8 mouse cellular contexts compared by ENCODE assay signal in the genomic region with DNA sequence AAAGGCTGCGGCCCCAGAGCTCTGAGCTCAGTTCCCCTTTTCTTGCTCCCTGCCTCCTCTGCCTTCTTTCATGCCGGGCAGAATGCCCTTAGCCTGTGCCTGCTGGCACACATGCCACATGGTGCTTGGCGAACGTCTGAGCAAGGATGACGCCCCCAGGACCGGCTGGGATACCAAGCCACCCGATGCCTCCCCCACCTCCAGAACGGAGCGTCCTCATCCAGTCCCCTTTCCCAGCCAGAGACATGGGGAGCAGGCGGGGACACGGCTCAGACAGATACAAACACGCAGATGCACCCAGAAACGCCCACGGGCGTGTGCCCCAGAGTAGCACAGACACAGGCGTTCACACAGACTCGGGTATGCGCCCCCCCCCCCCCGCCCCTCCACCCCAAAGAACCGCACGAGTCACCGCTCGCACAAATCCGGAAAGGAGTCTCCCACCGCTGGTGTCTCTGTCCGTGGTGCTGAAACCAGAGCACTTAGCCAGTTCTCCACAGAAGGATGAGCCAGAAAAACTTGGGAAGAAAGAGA. TPM values are rescaled to one million over a fixed set of nuclear protein-coding genes. Genes with fewer than 3 reads are reported as not detected.
DNase-seq lines count a peak whose midpoint lies in the region; ATAC-seq and TF ChIP-seq lines count a peak whose summit lies in the region.

No protein-coding gene starts in this region.

- H3K4me3 ChIP-seq in megakaryocyte, embryonic 14.5 days (replicated peaks): peak overlapping the region; percentile 46
- no peak overlapping the region for H3K4me3 ChIP-seq in forebrain, embryonic 11.5 days (ENCODE audit: low read depth, low read length)
- peak overlapping the region; percentile 14 for H3K4me3 ChIP-seq in hindbrain, postnatal 0 days (ENCODE audit: low read length)
- no peak overlapping the region for H3K4me3 ChIP-seq in liver, embryonic 13.5 days (replicated peaks)

- ATAC-seq in megakaryocyte, adult 5-6 weeks (ENCODE audit: poor library complexity, severe bottlenecking): no peak
- no peak for ATAC-seq in forebrain, embryonic 11.5 days (replicated peaks; ENCODE audit: low FRiP score)
- 0 out of 2 replicates have a peak, but pooled peaks have one; percentile 35 for ATAC-seq in hindbrain, postnatal 0 days
- ATAC-seq in liver, embryonic 13.5 days (ENCODE audit: low read depth): no peak
- ATAC-seq in megakaryocyte-erythroid progenitor cell, adult 5-6 weeks (replicated peaks; ENCODE audit: low FRiP score, low TSS enrichment, poor library complexity, severe bottlenecking): no peak

- DNase-seq in brain, embryonic 14.5 days (ENCODE audit: low read depth): peak; percentile 69
- peak; percentile 88 for DNase-seq in forebrain, embryonic 11.5 days (ENCODE audit: low spot score)
- peak; percentile 73 for DNase-seq in hindbrain, postnatal 0 days (ENCODE audit: low spot score)
- DNase-seq in liver, embryonic 13.5 days: peak; percentile 28
- DNase-seq in right cerebral cortex, adult 2 months (ENCODE audit: low spot score in 2 of 2): peak; percentile 46 to 58

- TF ChIP-seq POLR2A in brain, embryonic 14.5 days (IDR thresholded peaks at IDR 0.05; ENCODE audit: borderline replicate concordance, extremely low read depth, insufficient read depth, insufficient read length, poor library complexity, severe bottlenecking): no peak

- TF ChIP-seq CTCF in brain, embryonic 14.5 days (IDR thresholded peaks at IDR 0.05; ENCODE audit: borderline replicate concordance, extremely low read depth, insufficient read depth, insufficient read length): no peak
- TF ChIP-seq CTCF in hindbrain, postnatal 0 days (IDR thresholded peaks at IDR 0.05; ENCODE audit: low read depth): no peak

- no peaks in the 10 kb centered on the region for H3K36me3 ChIP-seq in megakaryocyte, embryonic 14.5 days (replicated peaks; ENCODE audit: low read length)
- no peaks in the 10 kb centered on the region for H3K36me3 ChIP-seq in forebrain, embryonic 11.5 days (ENCODE audit: control insufficient read depth, insufficient read depth, low read length)
- H3K36me3 ChIP-seq in hindbrain, postnatal 0 days (ENCODE audit: insufficient read depth, low read length): no peaks in the 10 kb centered on the region
- no peaks in the 10 kb centered on the region for H3K36me3 ChIP-seq in liver, embryonic 13.5 days

- 1% methylated on average over 26 of the region's 26 CpGs for WGBS in forebrain, embryonic 11.5 days
- WGBS in hindbrain, postnatal 0 days: under 1% methylated on average over 26 of the region's 26 CpGs
- WGBS in liver, embryonic 13.5 days (ENCODE audit: insufficient replicate concordance): 3% methylated on average over 26 of the region's 26 CpGs

- H3K4me2 ChIP-seq in forebrain, embryonic 11.5 days (ENCODE audit: low read depth, low read length, severe bottlenecking): no peak overlapping the region
- peak overlapping the region; percentile 21 for H3K4me2 ChIP-seq in hindbrain, postnatal 0 days (ENCODE audit: low read depth, low read length)
- H3K4me2 ChIP-seq in liver, embryonic 13.5 days: no peak overlapping the region

- H3K9me3 ChIP-seq in megakaryocyte, embryonic 14.5 days: 0 out of 2 replicates have a peak, but pooled peaks cover 3% of the 10 kb centered on the region
- no peaks in the 10 kb centered on the region for H3K9me3 ChIP-seq in forebrain, embryonic 11.5 days (ENCODE audit: control insufficient read depth, low read length)
- no peaks in the 10 kb centered on the region for H3K9me3 ChIP-seq in hindbrain, postnatal 0 days (ENCODE audit: low read length)
- H3K9me3 ChIP-seq in liver, embryonic 13.5 days (replicated peaks): no peaks in the 10 kb centered on the region

- peaks cover 83% of the 10 kb centered on the region for H3K27me3 ChIP-seq in megakaryocyte, embryonic 14.5 days (replicated peaks)
- H3K27me3 ChIP-seq in forebrain, embryonic 11.5 days (ENCODE audit: control insufficient read depth, insufficient read depth, low read length): peaks cover 52% of the 10 kb centered on the region
- peaks cover 33% of the 10 kb centered on the region for H3K27me3 ChIP-seq in hindbrain, postnatal 0 days (ENCODE audit: insufficient read depth, low read length)
- H3K27me3 ChIP-seq in liver, embryonic 13.5 days: peaks cover 78% of the 10 kb centered on the region

- peaks cover 4% of the 10 kb centered on the region for H3K4me1 ChIP-seq in megakaryocyte, embryonic 14.5 days
- no peaks in the 10 kb centered on the region for H3K4me1 ChIP-seq in forebrain, embryonic 11.5 days (replicated peaks; ENCODE audit: control insufficient read depth, insufficient read depth, low read length)
- peaks cover 8% of the 10 kb centered on the region; the same call in 1 of the 2 replicates for H3K4me1 ChIP-seq in hindbrain, postnatal 0 days (ENCODE audit: insufficient read depth, low read length)
- H3K4me1 ChIP-seq in liver, embryonic 13.5 days (replicated peaks): no peaks in the 10 kb centered on the region

- H3K27ac ChIP-seq in forebrain, embryonic 11.5 days (ENCODE audit: low read depth, low read length): no peak overlapping the region
- H3K27ac ChIP-seq in hindbrain, postnatal 0 days: no peak overlapping the region
- no peak overlapping the region for H3K27ac ChIP-seq in liver, embryonic 13.5 days

- no peak overlapping the region for H3K9ac ChIP-seq in forebrain, embryonic 11.5 days (ENCODE audit: low read length)
- H3K9ac ChIP-seq in hindbrain, postnatal 0 days (replicated peaks; ENCODE audit: low read length): no peak overlapping the region
- H3K9ac ChIP-seq in liver, embryonic 13.5 days: no peak overlapping the region

RNA-seq across cellular contexts. Expression of a gene that starts 15.6 kb away (rescaled TPM):
- not detected in 2 replicates for polyA plus RNA-seq in megakaryocyte, embryonic 14.5 days (2012; ENCODE audit: insufficient read depth, low replicate concordance)
- not detected in 2 replicates for total RNA-seq in megakaryocyte, adult 5-6 weeks (2015)
- total RNA-seq in megakaryocyte, adult 5-6 weeks (2017): not detected in 2 replicates
- 52.0 and 101 TPM in 2 replicates for polyA plus RNA-seq in brain, embryonic 14.5 days (2012; rRNA removed)
- 3.8 and 5.8 TPM in 2 replicates for polyA plus RNA-seq in forebrain, embryonic 11.5 days (2014; fragmentation: Nextera tagmentation; extraction: Ambion mirVana)
- total RNA-seq in hindbrain, postnatal 0 days (2014; rRNA removed): 87.0 and 93.2 TPM in 2 replicates
- 30.7 and 34.3 TPM in 2 replicates for polyA plus RNA-seq in hindbrain, postnatal 0 days (2015; fragmentation: Nextera tagmentation; extraction: Ambion mirVana)
- not detected in 2 replicates for polyA plus RNA-seq in liver, embryonic 13.5 days (2015; fragmentation: Nextera tagmentation; extraction: Ambion mirVana)
- not detected in 2 replicates for total RNA-seq in megakaryocyte-erythroid progenitor cell, adult 5-6 weeks (2014; fragmentation: Nextera tagmentation)
- not detected in 2 replicates for total RNA-seq in megakaryocyte-erythroid progenitor cell, adult 5-6 weeks (2017)

RNA-seq across cellular contexts. Expression of a gene that starts 34.3 kb away (rescaled TPM):
- 0.34 TPM in 1 of 2 replicates, not detected in the other for polyA plus RNA-seq in megakaryocyte, embryonic 14.5 days (2012; ENCODE audit: insufficient read depth, low replicate concordance)
- not detected in 2 replicates for total RNA-seq in megakaryocyte, adult 5-6 weeks (2015)
- total RNA-seq in megakaryocyte, adult 5-6 weeks (2017): not detected in 2 replicates
- 6.9 and 18.2 TPM in 2 replicates for polyA plus RNA-seq in brain, embryonic 14.5 days (2012; rRNA removed)
- 0.29 and 0.41 TPM in 2 replicates for polyA plus RNA-seq in forebrain, embryonic 11.5 days (2014; fragmentation: Nextera tagmentation; extraction: Ambion mirVana)
- total RNA-seq in hindbrain, postnatal 0 days (2014; rRNA removed): 1.3 and 3.5 TPM in 2 replicates
- polyA plus RNA-seq in hindbrain, postnatal 0 days (2015; fragmentation: Nextera tagmentation; extraction: Ambion mirVana): 18.0 and 19.1 TPM in 2 replicates
- polyA plus RNA-seq in liver, embryonic 13.5 days (2015; fragmentation: Nextera tagmentation; extraction: Ambion mirVana): 0.13 and 0.19 TPM in 2 replicates
- not detected in 2 replicates for total RNA-seq in megakaryocyte-erythroid progenitor cell, adult 5-6 weeks (2014; fragmentation: Nextera tagmentation)
- total RNA-seq in megakaryocyte-erythroid progenitor cell, adult 5-6 weeks (2017): not detected in 2 replicates

RNA-seq across cellular contexts. Expression of a gene that starts 44.3 kb away (rescaled TPM):
- polyA plus RNA-seq in megakaryocyte, embryonic 14.5 days (2012; ENCODE audit: insufficient read depth, low replicate concordance): 23.5 and 70.4 TPM in 2 replicates
- total RNA-seq in megakaryocyte, adult 5-6 weeks (2015): 24.0 and 28.5 TPM in 2 replicates
- total RNA-seq in megakaryocyte, adult 5-6 weeks (2017): 36.0 and 39.9 TPM in 2 replicates
- 66.1 and 124 TPM in 2 replicates for polyA plus RNA-seq in brain, embryonic 14.5 days (2012; rRNA removed)
- polyA plus RNA-seq in forebrain, embryonic 11.5 days (2014; fragmentation: Nextera tagmentation; extraction: Ambion mirVana): 38.1 and 39.9 TPM in 2 replicates
- 44.0 and 52.4 TPM in 2 replicates for total RNA-seq in hindbrain, postnatal 0 days (2014; rRNA removed)
- 28.4 and 31.9 TPM in 2 replicates for polyA plus RNA-seq in hindbrain, postnatal 0 days (2015; fragmentation: Nextera tagmentation; extraction: Ambion mirVana)
- 14.1 and 15.7 TPM in 2 replicates for polyA plus RNA-seq in liver, embryonic 13.5 days (2015; fragmentation: Nextera tagmentation; extraction: Ambion mirVana)
- 11.9 and 28.5 TPM in 2 replicates for total RNA-seq in megakaryocyte-erythroid progenitor cell, adult 5-6 weeks (2014; fragmentation: Nextera tagmentation)
- 10.6 and 18.2 TPM in 2 replicates for total RNA-seq in megakaryocyte-erythroid progenitor cell, adult 5-6 weeks (2017)

Comparison
In these comparisons a context has a peak if more than half of its experiments do, and no peak if none do; other contexts are left out.
1. H3K4me3 ChIP-seq: peak in megakaryocyte, embryonic 14.5 days (single experiment) and hindbrain, postnatal 0 days (single experiment); none in forebrain, embryonic 11.5 days (single experiment) and liver, embryonic 13.5 days (single experiment).
2. DNase-seq: peak in every context shown above with its lines; median percentile 88 in forebrain, embryonic 11.5 days; 73 in hindbrain, postnatal 0 days; 69 in brain, embryonic 14.5 days; 52 in right cerebral cortex, adult 2 months; 28 in liver, embryonic 13.5 days.